Mouse (Mus musculus) left cerebral cortex, postnatal 36 days (tissue): ENCODE results near the gene Khdrbs1. TPM values are rescaled to one million over a fixed set of nuclear protein-coding genes. Genes with fewer than 3 reads are reported as not detected.
"Not testable (repeated sequence)": the region's sequence is repeated elsewhere in the genome, so short reads cannot be mapped to it uniquely, and the experiment has no call there.

Experiments
- DNase-seq, 2 experiments: peaks; one replicate each; pipeline ENCODE4 v3.0.0; 2021 to 2022; ENCODE audit warnings: low spot score in 2 of 2, mixed read lengths in 1 of 2
- intact Hi-C: fragments of 180-260 bp; cut with DNase I; formaldehyde crosslinking; loops from one replicate; pipeline ENCODE4 v1.15.1; 2025
- total RNA-seq, 2 experiments: library from RNA; stranded (reverse); gene quantifications; 2 replicates each; pipeline ENCODE4 v1.2.3; 2021

Gene Khdrbs1
- total RNA-seq, 2 experiments from 2014 or later, result 85.2 to 94.1 TPM

DNA sequence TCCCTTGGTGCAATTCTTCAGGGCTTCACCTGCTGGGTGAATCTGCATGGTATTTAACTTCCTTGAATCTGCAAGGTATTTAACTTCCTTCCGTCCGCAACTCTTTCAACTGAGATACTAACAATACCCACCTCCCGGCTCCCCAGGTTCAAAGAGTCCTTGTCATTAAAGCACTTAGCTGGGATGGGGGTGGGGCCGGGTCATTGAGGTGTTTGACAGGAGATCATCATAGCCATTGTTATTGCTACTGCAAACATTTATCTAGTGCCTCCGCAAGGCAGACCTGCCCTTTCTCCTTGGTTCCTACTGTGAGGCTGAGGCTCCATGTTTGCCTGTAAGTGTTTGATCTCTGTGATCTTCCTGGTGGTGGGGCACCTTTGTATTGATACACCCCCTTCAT, 8.3 kb upstream of the Khdrbs1 start:
- intact Hi-C loops, result no loop called here
- DNase-seq, result no peak

DNA sequence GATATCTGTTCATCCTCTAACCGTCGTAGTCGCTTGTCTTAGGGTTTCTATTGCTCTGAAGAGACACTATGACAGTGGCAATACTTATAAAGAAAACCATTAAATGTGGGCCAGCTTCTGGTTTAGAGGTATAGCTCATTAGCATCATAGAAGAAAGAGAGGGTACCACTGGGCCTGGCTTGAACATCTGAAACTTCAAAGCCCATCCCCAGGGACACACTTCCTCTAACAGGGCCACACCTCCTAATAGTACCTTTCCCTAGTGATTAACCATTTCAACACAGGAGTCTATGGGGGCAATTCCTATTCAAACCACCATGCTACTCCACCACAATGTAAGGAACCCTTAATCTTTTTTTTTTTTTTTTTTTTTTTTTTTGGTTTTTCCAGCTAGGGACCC, 4.5 kb upstream of the Khdrbs1 start:
- intact Hi-C loops, result no loop called here
- DNase-seq, result no peak

DNA sequence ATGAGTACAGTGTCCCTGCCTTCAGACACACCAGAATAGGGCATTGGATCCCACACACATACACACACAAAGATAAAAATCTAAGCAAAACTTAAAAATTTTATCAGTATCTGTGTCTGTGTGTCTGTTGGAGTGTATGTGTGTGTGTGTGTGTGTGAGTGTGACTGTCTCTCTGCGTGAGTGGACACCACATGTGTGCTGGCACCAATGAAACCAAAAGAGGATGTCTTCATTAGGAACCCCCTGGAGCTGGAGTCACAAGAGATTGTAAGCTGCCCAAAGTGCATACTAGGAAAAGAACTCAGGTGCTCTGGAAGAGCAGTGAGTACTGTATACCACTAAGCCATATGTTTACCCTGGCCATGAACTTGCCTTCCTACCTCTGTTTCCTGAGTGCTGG, 4.0 kb upstream of the Khdrbs1 start:
- intact Hi-C loops, result no loop called here
- DNase-seq, result no peak

DNA sequence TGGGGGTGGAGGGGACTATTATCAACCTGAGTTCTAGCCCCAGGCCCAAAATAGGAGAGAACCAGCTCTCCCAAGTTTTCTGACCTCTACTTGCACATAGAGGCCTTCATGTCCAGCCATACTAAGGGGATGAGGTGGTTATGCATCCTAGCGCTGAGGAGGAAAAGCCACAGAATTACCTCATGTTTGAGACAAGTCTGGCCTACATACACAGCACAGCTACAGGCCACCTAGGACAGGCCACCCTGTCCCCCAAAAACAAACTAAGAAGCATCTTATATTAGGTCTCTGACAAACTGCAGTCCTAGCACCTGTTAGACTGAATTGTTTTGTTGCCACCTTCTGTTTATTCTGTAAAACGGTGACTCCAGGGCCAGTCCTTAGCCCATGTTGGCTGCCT, 1.4 kb upstream of the Khdrbs1 start:
- DNase-seq, result no peak
- intact Hi-C loops, result loop anchor here (5.0 kb wide), 1 partner anchor 41 kb away; no protein-coding TSS in a partner anchor

GRCm38 (mm10) chr4:129743010-129743390, 897 bp upstream of the Khdrbs1 start:
- intact Hi-C loops, result loop anchor here (5.0 kb wide), 1 partner anchor 41 kb away; no protein-coding TSS in a partner anchor
- peak in 1 of 2 experiments; percentile 14 for DNase-seq

GRCm38 (mm10) chr4:129741974-129742231, 200 bp downstream of the Khdrbs1 start:
- DNase-seq, result no peak
- intact Hi-C loops, result loop anchor here (5.0 kb wide), 1 partner anchor 40 kb away; no protein-coding TSS in a partner anchor

DNA sequence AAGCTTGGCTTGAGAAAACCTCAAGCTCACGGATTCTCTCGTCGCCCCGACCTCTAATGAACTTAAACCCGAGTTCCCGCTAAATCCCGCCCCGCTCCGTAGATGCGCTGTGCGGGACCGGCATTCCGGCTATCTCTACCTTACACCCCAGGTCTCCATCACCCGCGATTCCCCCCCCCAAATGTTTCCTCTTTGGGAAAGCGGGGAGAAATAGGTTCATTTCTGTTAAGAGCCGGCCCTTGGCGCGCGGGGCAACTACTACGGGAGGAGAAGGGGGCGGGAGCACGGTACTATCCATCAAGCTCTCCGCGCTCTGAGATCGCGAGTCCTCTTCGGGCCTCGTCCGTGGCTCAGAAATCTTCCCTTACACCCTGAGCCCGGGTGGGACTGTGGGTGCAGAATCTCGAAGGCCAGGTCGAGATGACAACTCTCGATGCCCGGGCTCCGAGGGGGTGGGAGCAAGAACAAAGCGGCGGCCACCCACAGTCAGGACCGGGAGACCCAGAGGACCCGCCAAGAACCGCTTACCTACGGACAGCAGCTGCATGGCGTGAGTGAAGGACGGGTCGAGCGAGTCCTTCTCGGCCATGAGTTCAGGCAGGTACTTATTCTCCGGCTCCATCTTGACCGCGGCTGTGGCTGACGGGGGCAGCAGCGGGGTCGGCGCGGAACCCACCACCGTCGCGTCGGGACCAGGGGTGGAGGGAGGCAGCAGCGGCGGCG, 691 bp downstream of the Khdrbs1 start:
- intact Hi-C loops, result loop anchor here (5.0 kb wide), 1 partner anchor 39 kb away; no protein-coding TSS in a partner anchor
- peak; percentile 26 to 39 for DNase-seq

GRCm38 (mm10) chr4:129739111-129739645, 2.9 kb downstream of the Khdrbs1 start:
- intact Hi-C loops, result no loop called here
- no peak for DNase-seq

GRCm38 (mm10) chr4:129736173-129736572, 5.9 kb downstream of the Khdrbs1 start:
- no peak for DNase-seq
- intact Hi-C loops, result no loop called here

GRCm38 (mm10) chr4:129735485-129735884, 6.6 kb downstream of the Khdrbs1 start:
- DNase-seq, intact Hi-C loops: not testable (repeated sequence)

DNA sequence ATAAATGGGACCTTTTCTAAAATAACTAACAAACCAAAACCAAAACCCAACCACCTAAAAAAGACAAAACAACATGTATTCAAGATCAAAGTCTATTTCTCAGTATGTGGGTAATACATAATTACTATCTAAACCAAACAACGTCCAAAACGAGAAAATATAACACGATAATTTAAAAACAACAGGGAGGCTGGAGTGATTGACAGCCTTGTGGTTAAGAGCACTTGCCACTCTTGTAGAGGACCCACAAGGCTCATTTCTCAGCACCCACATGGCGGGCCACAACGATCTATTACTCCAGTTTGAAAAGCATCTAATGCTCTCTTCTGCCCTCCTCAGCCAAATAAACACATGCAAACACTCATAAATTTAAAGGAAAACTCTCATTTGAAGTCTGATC, 10.7 kb downstream of the Khdrbs1 start:
- intact Hi-C loops, result no loop called here
- no peak for DNase-seq

GRCm38 (mm10) chr4:129716310-129716709, 25.8 kb downstream of the Khdrbs1 start:
- no peak for DNase-seq
- intact Hi-C loops, result no loop called here

DNA sequence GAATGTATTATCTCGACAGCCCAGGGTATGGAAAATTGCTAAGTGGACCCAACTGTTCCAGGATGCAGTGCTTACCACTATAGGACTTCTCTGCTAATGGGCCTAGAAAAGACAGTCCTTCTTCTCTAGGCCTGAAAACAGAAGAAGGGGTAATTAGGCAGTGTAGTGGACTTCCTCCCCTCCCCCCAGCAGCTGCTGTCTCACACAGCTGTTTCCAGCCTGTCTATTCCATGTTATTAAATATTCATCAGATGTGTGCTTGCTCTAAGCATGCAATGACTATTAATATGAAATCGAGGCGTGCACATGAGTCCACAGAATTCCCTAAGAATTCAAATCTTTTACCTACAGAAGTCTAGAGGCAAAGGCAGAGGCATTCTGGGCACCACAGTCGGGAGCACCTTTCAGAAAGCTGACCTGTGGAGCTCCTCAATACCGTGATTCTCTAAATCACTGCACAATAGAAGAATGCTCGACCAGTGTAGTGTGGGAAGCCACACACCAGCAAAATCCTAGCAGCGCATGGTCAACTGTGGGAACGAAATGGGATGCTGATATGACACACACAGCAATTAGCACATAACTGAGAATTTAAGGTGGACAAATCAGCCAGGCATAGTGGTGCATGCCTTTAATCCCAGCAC, 32.5 kb downstream of the Khdrbs1 start:
- intact Hi-C loops, result no loop called here
- no peak for DNase-seq

DNA sequence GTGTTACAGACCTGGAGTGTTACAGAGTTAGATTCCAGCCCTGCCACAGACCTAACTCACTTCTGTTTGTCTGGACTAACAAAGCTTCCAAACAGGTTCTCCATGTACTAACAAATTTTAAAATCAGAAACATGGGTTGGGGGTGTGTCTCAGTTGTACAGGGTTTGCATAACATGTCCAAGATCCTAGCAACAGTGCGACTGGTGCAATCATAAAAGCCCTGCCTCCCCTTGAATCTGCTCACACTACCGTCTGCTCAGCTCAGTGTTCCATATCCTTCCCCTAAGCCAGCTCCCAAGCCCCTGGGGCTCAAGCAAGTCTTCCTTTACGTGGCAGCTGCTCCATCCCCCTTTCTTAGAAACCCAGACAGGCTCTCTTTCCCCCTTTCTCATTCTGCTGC, 35.4 kb downstream of the Khdrbs1 start:
- DNase-seq, result no peak
- intact Hi-C loops, result no loop called here

GRCm38 (mm10) chr4:129702454-129702853, 39.6 kb downstream of the Khdrbs1 start:
- DNase-seq, result peak; percentile 82 to 86
- intact Hi-C loops, result loop anchor here (5.0 kb wide), 2 partner anchors 40 to 80 kb away; partner anchors contain the start of gene Khdrbs1

GRCm38 (mm10) chr4:129701503-129702377, 40.4 kb downstream of the Khdrbs1 start:
- intact Hi-C loops, result loop anchor here (2.0 to 5.0 kb wide), 3 partner anchors 41 to 227 kb away; partner anchors contain the start of genes Khdrbs1 and Spocd1
- DNase-seq, result peak; percentile 77 to 83

DNA sequence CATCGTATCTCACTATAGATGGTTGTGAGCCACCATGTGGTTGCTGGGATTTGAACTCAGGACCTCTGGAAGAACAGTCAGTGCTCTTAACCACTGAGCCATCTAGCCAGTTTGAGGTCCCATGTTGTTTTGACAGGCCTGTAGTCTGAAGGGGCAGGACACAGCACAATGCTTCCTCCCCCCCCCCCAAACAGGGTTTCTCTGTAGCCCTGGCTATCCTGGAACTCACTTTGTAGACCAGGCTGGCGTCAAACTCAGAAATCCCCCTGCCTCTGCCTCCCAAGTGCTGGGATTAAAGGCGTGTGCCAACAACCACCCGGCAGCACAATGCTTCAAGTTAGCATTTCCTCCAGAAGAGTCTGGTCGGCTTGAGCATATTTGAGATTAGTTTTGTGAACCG, 41.4 kb downstream of the Khdrbs1 start:
- DNase-seq, result not testable (repeated sequence)
- intact Hi-C loops, result loop anchor here (2.0 to 5.0 kb wide), 3 partner anchors 42 to 228 kb away; partner anchors contain the start of genes Khdrbs1 and Spocd1

GRCm38 (mm10) chr4:129700216-129700615, 41.9 kb downstream of the Khdrbs1 start:
- intact Hi-C loops, result loop anchor here (2.0 to 5.0 kb wide), 3 partner anchors 42 to 229 kb away; partner anchors contain the start of genes Khdrbs1 and Spocd1
- no peak for DNase-seq

GRCm38 (mm10) chr4:129697191-129697590, 44.9 kb downstream of the Khdrbs1 start:
- no peak for DNase-seq
- intact Hi-C loops, result loop anchor here (5.0 to 10.0 kb wide), 2 partner anchors 125 to 388 kb away; no protein-coding TSS in a partner anchor
